Mouse (Mus musculus) limb, embryonic 12.5 days (tissue): ENCODE results near the gene Igf1. TPM values are rescaled to one million over a fixed set of nuclear protein-coding genes. Genes with fewer than 3 reads are reported as not detected.
A peak's percentile ranks its signal among the peaks of the same experiment; 100 is the strongest.

Experiments
- ATAC-seq: fragments of 200-750 bp; cut with Nextera tagmentation; 2 replicates; pipeline ENCODE4 v1.8.0; 2017; ENCODE audit warnings: low read depth, moderate TSS enrichment; ENCODE audit not compliant: insufficient number of reproducible peaks, insufficient read depth, low FRiP score, low TSS enrichment
- H3K27ac ChIP-seq: fragments of 300-500 bp; sonication (generic); 2 replicates; pipeline ENCODE4 v1.5.1; 2016; ENCODE audit warnings: mild to moderate bottlenecking, moderate library complexity
- H3K27me3 ChIP-seq: fragments of 300-500 bp; sonication (generic); 2 replicates; pipeline ENCODE4 v1.6.1; 2016; ENCODE audit warnings: mild to moderate bottlenecking, moderate library complexity
- H3K36me3 ChIP-seq: fragments of 300-500 bp; sonication (generic); 2 replicates; pipeline ENCODE4 v1.6.1; 2016; ENCODE audit warnings: mild to moderate bottlenecking, moderate library complexity
- H3K4me1 ChIP-seq: fragments of 300-500 bp; sonication (generic); replicated peaks from 2 replicates; pipeline ENCODE4 v1.6.1; 2016
- H3K4me2 ChIP-seq: fragments of 300-500 bp; sonication (generic); 2 replicates; pipeline ENCODE4 v1.6.1; 2016; ENCODE audit warnings: mild to moderate bottlenecking, moderate library complexity
- H3K4me3 ChIP-seq: fragments of 300-500 bp; sonication (generic); replicated peaks from 2 replicates; pipeline ENCODE4 v1.5.1; 2016; ENCODE audit warnings: mild to moderate bottlenecking
- H3K9ac ChIP-seq: fragments of 300-500 bp; sonication (generic); replicated peaks from 2 replicates; pipeline ENCODE4 v1.6.1; 2016; ENCODE audit warnings: mild to moderate bottlenecking, moderate library complexity
- H3K9me3 ChIP-seq: fragments of 300-500 bp; sonication (generic); 2 replicates; pipeline ENCODE4 v1.6.1; 2016; ENCODE audit warnings: mild to moderate bottlenecking, moderate library complexity
- WGBS: fragments of 180-500 bp; shearing (Covaris S2); methylation state at CpG from one replicate; pipeline ENCODE4 v1.1.7; 2016; 5-methylcytosine and 5-hydroxymethylcytosine counted together
- polyA plus RNA-seq: library from polyadenylated mRNA; unstranded; fragments of >200 nt; fragmentation: Nextera tagmentation; extraction: Ambion mirVana; gene quantifications from 2 replicates; pipeline ENCODE4 v1.2.1, GENCODE M21; 2016

Gene Igf1
- polyA plus RNA-seq, 1 experiment from 2014 or later: 23.8 TPM

DNA sequence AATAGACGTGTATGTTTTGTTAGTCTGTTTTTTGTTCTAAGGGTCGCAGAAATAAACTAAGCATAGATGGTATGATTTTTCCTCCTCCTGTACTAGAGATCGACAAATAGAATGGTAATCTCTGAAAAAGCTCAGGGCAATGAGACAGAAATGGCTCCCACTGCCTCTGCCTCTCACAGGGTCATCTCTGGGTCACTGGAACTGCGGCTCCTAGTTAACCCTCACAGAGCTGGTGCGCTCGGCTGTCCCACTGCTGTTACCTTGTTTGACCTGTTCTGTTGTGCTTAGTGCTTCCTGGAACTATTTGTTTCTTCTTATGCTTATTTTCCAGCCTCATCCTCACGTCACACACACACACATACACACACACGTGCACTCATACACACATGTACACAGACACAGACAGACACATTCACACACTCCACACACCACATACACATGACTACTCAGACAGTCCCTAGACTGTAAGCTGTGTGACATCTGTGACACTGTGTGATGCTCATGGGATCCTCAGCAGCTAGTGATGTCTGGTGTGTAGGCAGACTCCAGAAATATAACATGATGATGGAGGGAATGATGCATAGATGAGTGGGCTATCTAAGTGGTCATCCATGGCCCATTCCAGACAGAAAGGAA, 13.0 kb upstream of the Igf1 start:
- no peak overlapping the region for H3K4me3 ChIP-seq
- no peak overlapping the region for H3K9ac ChIP-seq
- no peaks in the 10 kb centered on the region for H3K9me3 ChIP-seq
- H3K4me2 ChIP-seq: no peak overlapping the region
- peaks cover 10% of the 10 kb centered on the region; the same call in 1 of the 2 replicates for H3K4me1 ChIP-seq
- H3K27me3 ChIP-seq: 0 out of 2 replicates have a peak, but pooled peaks cover 6% of the 10 kb centered on the region
- H3K27ac ChIP-seq: no peak overlapping the region
- H3K36me3 ChIP-seq: no peaks in the 10 kb centered on the region
- no peak for ATAC-seq
- WGBS: 41% methylated on average over 8 of the region's 8 CpGs

DNA sequence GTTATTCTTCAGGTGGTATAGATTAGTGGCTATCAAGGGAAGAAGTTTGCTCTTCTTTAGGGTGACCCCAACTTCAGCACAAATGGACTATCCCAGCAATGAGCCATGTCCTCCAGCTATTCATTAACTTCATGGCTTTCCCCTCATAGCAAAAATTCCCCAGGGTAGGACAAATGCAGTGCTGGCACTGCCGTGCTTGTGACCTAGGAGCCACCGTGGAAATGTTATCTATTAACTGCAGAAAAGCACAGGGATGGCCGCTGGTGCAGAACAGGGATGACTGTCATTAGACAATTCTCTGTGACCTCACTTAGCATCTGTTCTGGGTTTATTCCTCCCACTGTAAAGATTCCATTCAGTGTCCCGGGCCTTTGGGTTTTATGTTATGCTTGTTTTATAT, 10.2 kb upstream of the Igf1 start:
- WGBS: 50% methylated on average over 4 of the region's 4 CpGs

GRCm38 (mm10) chr10:87848419-87848818, 9.6 kb upstream of the Igf1 start:
- 61% methylated on average over 2 of the region's 2 CpGs for WGBS
- Histone ChIP-seq H3K27ac (no peak overlapping the region), H3K4me2 (no peak overlapping the region)

More for the DNA sequence above, 10.2 kb upstream of the Igf1 start:
- H3K9me3 ChIP-seq: no peaks in the 10 kb centered on the region
- no peaks in the 10 kb centered on the region for H3K36me3 ChIP-seq
- no peak overlapping the region for H3K4me3 ChIP-seq
- H3K4me1 ChIP-seq: peaks cover 10% of the 10 kb centered on the region; the same call in 1 of the 2 replicates
- H3K4me2 ChIP-seq: no peak overlapping the region
- H3K9ac ChIP-seq: no peak overlapping the region
- H3K27me3 ChIP-seq: 0 out of 2 replicates have a peak, but pooled peaks cover 6% of the 10 kb centered on the region
- no peak overlapping the region for H3K27ac ChIP-seq
- ATAC-seq: no peak

GRCm38 (mm10) chr10:87851492-87851891, 6.6 kb upstream of the Igf1 start:
- Histone ChIP-seq H3K9me3 (no peaks in the 10 kb centered on the region), H3K4me3 (no peak overlapping the region), H3K9ac (no peak overlapping the region), H3K36me3 (no peaks in the 10 kb centered on the region), H3K27ac (no peak overlapping the region), H3K4me2 (no peak overlapping the region), H3K27me3 (peaks cover 24% of the 10 kb centered on the region), H3K4me1 (peaks cover 23% of the 10 kb centered on the region)
- ATAC-seq: no peak
- 48% methylated on average over 3 of the region's 3 CpGs for WGBS

More at GRCm38 (mm10) chr10:87848419-87848818, 9.6 kb upstream of the Igf1 start:
- peaks cover 10% of the 10 kb centered on the region; the same call in 1 of the 2 replicates for H3K4me1 ChIP-seq
- H3K9me3 ChIP-seq: no peaks in the 10 kb centered on the region
- H3K9ac ChIP-seq: no peak overlapping the region
- no peak for ATAC-seq
- H3K36me3 ChIP-seq: no peaks in the 10 kb centered on the region
- 0 out of 2 replicates have a peak, but pooled peaks cover 6% of the 10 kb centered on the region for H3K27me3 ChIP-seq
- no peak overlapping the region for H3K4me3 ChIP-seq

DNA sequence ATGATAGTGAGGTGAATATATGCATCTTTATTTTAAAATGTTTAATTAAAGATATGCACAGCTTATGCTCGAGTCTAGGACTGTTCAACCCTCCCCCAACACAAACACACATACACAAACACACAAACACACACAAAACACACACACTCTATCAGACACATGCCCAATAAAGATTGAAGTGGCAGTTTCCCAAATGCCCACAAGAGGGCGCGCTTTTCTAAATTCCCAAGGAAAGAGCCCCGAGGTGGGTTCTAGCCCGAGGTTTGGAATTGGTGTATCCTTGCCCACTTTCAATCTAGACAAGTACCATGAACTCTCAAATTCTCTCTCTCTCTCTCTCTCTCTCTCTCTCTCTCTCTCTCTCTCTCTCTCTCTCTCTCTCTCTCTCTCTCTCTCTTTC, 3.7 kb upstream of the Igf1 start:
- H3K4me3 ChIP-seq: no peak overlapping the region
- no peaks in the 10 kb centered on the region for H3K9me3 ChIP-seq
- no peak overlapping the region for H3K4me2 ChIP-seq
- peaks cover 42% of the 10 kb centered on the region for H3K4me1 ChIP-seq
- H3K9ac ChIP-seq: no peak overlapping the region
- H3K36me3 ChIP-seq: no peaks in the 10 kb centered on the region
- peaks cover 38% of the 10 kb centered on the region for H3K27me3 ChIP-seq
- no peak for ATAC-seq
- 2% methylated on average over 5 of the region's 5 CpGs for WGBS
- no peak overlapping the region for H3K27ac ChIP-seq

GRCm38 (mm10) chr10:87855423-87856122, 2.5 kb upstream of the Igf1 start:
- Histone ChIP-seq H3K9ac (no peak overlapping the region), H3K4me1 (peaks cover 49% of the 10 kb centered on the region), H3K9me3 (no peaks in the 10 kb centered on the region), H3K36me3 (no peaks in the 10 kb centered on the region), H3K27ac (no peak overlapping the region), H3K27me3 (peaks cover 40% of the 10 kb centered on the region), H3K4me3 (no peak overlapping the region), H3K4me2 (no peak overlapping the region)
- WGBS: 69% methylated on average over 13 of the region's 13 CpGs
- no peak for ATAC-seq

DNA sequence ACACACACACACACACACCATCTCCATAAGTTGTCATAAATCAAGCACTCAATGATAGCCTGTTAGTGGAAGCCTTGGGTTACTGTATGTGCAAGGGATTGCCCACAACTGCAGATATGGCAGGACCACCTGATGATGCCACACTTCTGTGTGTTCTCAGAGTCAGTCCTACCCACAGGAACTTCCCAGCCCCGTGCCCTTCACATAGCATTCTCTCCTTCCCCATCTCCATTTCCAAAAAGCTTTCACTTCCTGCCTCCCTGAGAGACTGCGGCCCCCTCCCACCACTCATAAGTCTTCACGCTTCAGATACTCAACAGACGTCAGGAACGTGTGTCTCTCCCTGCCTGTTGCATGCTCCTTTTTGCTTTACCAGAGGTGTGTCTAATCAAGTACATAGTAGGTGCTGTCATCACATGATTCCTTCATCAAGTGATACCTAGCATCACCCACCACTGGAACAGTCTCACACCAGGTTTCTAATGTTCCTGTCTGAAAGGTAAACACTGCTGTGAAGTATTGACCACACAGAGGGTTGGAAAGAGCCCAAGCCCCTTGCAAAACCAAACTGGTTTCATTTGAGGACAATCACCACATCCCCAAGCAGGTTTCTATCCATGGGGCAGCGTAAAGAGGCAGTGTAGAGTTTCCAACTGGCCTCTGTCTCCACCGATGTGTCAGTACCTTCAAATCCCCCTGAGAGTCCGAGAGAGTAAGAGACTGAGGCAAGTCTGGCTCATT, 680 bp upstream of the Igf1 start:
- no peaks in the 10 kb centered on the region for H3K9me3 ChIP-seq
- no peak for ATAC-seq
- H3K4me2 ChIP-seq: no peak overlapping the region

DNA sequence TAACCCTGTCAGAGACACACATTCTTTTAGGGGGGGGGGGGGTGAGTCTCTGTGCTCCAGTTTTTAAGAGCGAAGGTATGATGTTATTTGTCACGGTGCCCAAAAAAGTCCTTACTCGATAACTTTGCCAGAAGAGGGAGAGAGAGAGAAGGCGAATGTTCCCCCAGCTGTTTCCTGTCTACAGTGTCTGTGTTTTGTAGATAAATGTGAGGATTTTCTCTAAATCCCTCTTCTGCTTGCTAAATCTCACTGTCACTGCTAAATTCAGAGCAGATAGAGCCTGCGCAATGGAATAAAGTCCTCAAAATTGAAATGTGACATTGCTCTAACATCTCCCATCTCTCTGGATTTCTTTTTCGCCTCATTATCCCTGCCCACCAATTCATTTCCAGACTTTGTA, 874 bp downstream of the Igf1 start:
- WGBS: 12% methylated on average over 6 of the region's 6 CpGs
- Histone ChIP-seq H3K4me2 (peak overlapping the region; percentile 78), H3K36me3 (no peaks in the 10 kb centered on the region), H3K9me3 (no peaks in the 10 kb centered on the region), H3K27me3 (peaks cover 57% of the 10 kb centered on the region), H3K4me3 (peak overlapping the region; percentile 47), H3K27ac (peak overlapping the region; percentile 90; the same call in 1 of the 2 replicates), H3K4me1 (peaks cover 75% of the 10 kb centered on the region), H3K9ac (no peak overlapping the region)
- ATAC-seq: no peak

More for the DNA sequence above, 680 bp upstream of the Igf1 start:
- Histone ChIP-seq H3K4me3 (no peak overlapping the region), H3K27me3 (peaks cover 47% of the 10 kb centered on the region), H3K27ac (no peak overlapping the region), H3K4me1 (peaks cover 63% of the 10 kb centered on the region), H3K36me3 (no peaks in the 10 kb centered on the region), H3K9ac (no peak overlapping the region)
- 40% methylated on average over 8 of the region's 8 CpGs for WGBS

GRCm38 (mm10) chr10:87859453-87859852, 1.4 kb downstream of the Igf1 start:
- peaks cover 78% of the 10 kb centered on the region for H3K4me1 ChIP-seq
- no peak for ATAC-seq
- no peaks in the 10 kb centered on the region for H3K9me3 ChIP-seq
- H3K27ac ChIP-seq: peak overlapping the region; percentile 90
- H3K27me3 ChIP-seq: peaks cover 60% of the 10 kb centered on the region
- H3K36me3 ChIP-seq: no peaks in the 10 kb centered on the region
- H3K4me2 ChIP-seq: peak overlapping the region; percentile 78
- WGBS: 8% methylated on average over 10 of the region's 10 CpGs
- peak overlapping the region; percentile 47 for H3K4me3 ChIP-seq
- H3K9ac ChIP-seq: no peak overlapping the region

GRCm38 (mm10) chr10:87860181-87861103, 2.4 kb downstream of the Igf1 start:
- Histone ChIP-seq H3K4me1 (peaks cover 82% of the 10 kb centered on the region), H3K4me2 (peak overlapping the region; percentile 78), H3K9me3 (no peaks in the 10 kb centered on the region), H3K4me3 (peak overlapping the region; percentile 47), H3K27me3 (peaks cover 62% of the 10 kb centered on the region), H3K36me3 (no peaks in the 10 kb centered on the region), H3K9ac (peak overlapping the region; percentile 63), H3K27ac (peak overlapping the region; percentile 90)
- peak; percentile 57; the same call in 1 of the 2 replicates for ATAC-seq
- 1% methylated on average over 30 of the region's 30 CpGs for WGBS
